Mouse (Mus musculus): ENCODE results near the gene Robo1. TPM values are rescaled to one million over a fixed set of nuclear protein-coding genes. Genes with fewer than 3 reads are reported as not detected.

The Robo1 gene
- polyA plus RNA-seq, 1 experiment, result 11.6 TPM

DNA sequence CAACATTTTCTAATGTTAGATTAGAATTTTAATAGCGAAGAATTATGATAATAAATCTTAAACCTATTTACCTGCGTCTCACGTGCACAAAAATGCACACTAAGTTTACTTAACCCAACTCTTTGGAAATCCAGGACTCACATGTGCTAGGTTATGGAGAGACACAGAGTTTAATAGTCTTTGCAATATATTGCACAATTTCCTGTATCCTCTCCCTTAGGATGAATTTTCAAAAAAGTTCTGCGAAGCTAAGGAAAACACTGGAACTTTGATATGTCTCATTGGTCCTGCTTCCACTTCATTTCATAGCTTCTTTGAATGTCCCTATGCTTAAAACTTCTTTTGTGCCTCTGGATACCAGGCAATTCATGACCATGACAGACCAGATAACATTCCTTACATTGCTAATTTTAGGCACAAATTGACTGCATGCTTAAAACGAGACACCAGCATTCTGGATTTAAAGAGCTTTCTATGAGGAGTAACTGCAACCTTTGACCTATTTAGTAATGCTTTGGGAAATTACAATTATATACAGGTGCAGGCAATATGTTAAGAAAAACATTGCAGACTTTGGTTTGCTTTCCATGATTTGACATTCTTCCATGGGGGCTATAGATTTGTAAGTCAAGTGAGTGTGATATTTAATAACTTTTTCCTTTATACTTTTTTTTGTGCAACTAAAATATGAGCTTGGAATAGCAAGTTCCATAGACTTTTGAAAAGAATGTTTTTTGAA is 111.4 kb downstream of the Robo1 start:
- Histone ChIP-seq H3K9me3 (replicated peaks; ENCODE audit: control insufficient read depth, insufficient read depth, low read length, poor library complexity, severe bottlenecking) (no peaks in the 10 kb centered on the region), H3K27ac (ENCODE audit: insufficient read depth, low read length) (no peak overlapping the region), H3K4me1 (ENCODE audit: control insufficient read depth, insufficient read depth, low read length) (no peaks in the 10 kb centered on the region), H3K9ac (ENCODE audit: low read depth, poor library complexity, severe bottlenecking) (no peak overlapping the region), H3K4me3 (ENCODE audit: low read depth, low read length) (no peak overlapping the region), H3K36me3 (ENCODE audit: control insufficient read depth, insufficient read depth, low read length, poor library complexity, severe bottlenecking) (no peaks in the 10 kb centered on the region), H3K27me3 (ENCODE audit: control insufficient read depth, insufficient read depth, low read length, poor library complexity, severe bottlenecking) (no peaks in the 10 kb centered on the region)
- no peak for TF ChIP-seq CTCF (IDR thresholded peaks at IDR 0.05; ENCODE audit: low read depth, low read length)
- TF ChIP-seq EP300 (IDR thresholded peaks at IDR 0.05; ENCODE audit: insufficient read depth, low read depth, low read length), result no peak
- no peak for TF ChIP-seq POLR2A (IDR thresholded peaks at IDR 0.05; ENCODE audit: insufficient read depth, low read length)

DNA sequence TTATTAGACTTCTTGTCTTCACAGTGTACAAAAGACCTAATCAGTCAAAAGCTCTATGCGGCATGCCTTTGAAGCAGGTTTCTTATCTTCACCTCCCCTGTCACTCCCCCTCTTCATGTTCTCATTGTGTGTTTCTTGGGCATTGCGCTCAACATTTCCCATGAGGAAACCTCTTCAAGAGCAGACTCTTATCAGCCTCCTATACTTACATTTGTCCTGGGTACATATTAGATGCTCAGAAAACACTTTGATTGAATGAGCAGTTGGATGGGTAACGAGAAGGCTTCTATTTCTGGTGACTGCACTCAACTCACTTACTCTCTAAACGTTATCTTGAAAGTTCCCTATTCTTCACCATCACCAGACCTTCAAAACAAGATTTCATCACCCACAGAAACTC is 114.3 kb downstream of the Robo1 start:
- H3K4me3 ChIP-seq (ENCODE audit: low read depth, low read length), result no peak overlapping the region
- no peaks in the 10 kb centered on the region for H3K9me3 ChIP-seq (replicated peaks; ENCODE audit: control insufficient read depth, insufficient read depth, low read length, poor library complexity, severe bottlenecking)
- no peak overlapping the region for H3K9ac ChIP-seq (ENCODE audit: low read depth, poor library complexity, severe bottlenecking)
- no peaks in the 10 kb centered on the region for H3K27me3 ChIP-seq (ENCODE audit: control insufficient read depth, insufficient read depth, low read length, poor library complexity, severe bottlenecking)
- no peak for TF ChIP-seq POLR2A (IDR thresholded peaks at IDR 0.05; ENCODE audit: insufficient read depth, low read length)
- no peak for TF ChIP-seq CTCF (IDR thresholded peaks at IDR 0.05; ENCODE audit: low read depth, low read length)
- no peak for TF ChIP-seq EP300 (IDR thresholded peaks at IDR 0.05; ENCODE audit: insufficient read depth, low read depth, low read length)
- H3K36me3 ChIP-seq (ENCODE audit: control insufficient read depth, insufficient read depth, low read length, poor library complexity, severe bottlenecking), result no peaks in the 10 kb centered on the region
- H3K4me1 ChIP-seq (ENCODE audit: control insufficient read depth, insufficient read depth, low read length), result no peaks in the 10 kb centered on the region
- no peak overlapping the region for H3K27ac ChIP-seq (ENCODE audit: insufficient read depth, low read length)

DNA sequence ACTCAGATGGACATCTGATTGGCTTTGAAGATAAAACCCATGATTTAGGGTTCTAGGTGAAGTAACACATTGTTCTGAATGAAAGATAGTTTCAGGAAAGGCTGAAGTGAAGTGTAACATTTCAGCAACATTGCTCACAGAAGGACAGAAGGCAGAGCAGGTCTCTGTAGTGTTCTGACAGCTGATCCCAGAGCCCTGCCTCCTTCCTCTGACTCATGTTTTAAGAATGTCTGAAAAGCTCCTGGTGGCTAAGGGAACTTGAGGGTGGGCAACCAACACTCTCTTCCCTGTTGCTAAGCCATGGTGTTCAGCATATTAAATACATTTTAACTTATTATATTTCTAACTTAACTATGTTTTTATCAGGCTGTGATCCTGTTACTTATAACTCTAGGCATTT is 126.3 kb downstream of the Robo1 start:
- H3K27ac ChIP-seq (ENCODE audit: insufficient read depth, low read length), result no peak overlapping the region
- H3K4me1 ChIP-seq (ENCODE audit: control insufficient read depth, insufficient read depth, low read length), result no peaks in the 10 kb centered on the region
- no peaks in the 10 kb centered on the region for H3K9me3 ChIP-seq (replicated peaks; ENCODE audit: control insufficient read depth, insufficient read depth, low read length, poor library complexity, severe bottlenecking)
- H3K9ac ChIP-seq (ENCODE audit: low read depth, poor library complexity, severe bottlenecking), result no peak overlapping the region
- H3K27me3 ChIP-seq (ENCODE audit: control insufficient read depth, insufficient read depth, low read length, poor library complexity, severe bottlenecking), result no peaks in the 10 kb centered on the region
- TF ChIP-seq EP300 (IDR thresholded peaks at IDR 0.05; ENCODE audit: insufficient read depth, low read depth, low read length) (no peak), CTCF (IDR thresholded peaks at IDR 0.05; ENCODE audit: low read depth, low read length) (no peak), POLR2A (IDR thresholded peaks at IDR 0.05; ENCODE audit: insufficient read depth, low read length) (no peak)
- no peak overlapping the region for H3K4me3 ChIP-seq (ENCODE audit: low read depth, low read length)
- no peaks in the 10 kb centered on the region for H3K36me3 ChIP-seq (ENCODE audit: control insufficient read depth, insufficient read depth, low read length, poor library complexity, severe bottlenecking)

DNA sequence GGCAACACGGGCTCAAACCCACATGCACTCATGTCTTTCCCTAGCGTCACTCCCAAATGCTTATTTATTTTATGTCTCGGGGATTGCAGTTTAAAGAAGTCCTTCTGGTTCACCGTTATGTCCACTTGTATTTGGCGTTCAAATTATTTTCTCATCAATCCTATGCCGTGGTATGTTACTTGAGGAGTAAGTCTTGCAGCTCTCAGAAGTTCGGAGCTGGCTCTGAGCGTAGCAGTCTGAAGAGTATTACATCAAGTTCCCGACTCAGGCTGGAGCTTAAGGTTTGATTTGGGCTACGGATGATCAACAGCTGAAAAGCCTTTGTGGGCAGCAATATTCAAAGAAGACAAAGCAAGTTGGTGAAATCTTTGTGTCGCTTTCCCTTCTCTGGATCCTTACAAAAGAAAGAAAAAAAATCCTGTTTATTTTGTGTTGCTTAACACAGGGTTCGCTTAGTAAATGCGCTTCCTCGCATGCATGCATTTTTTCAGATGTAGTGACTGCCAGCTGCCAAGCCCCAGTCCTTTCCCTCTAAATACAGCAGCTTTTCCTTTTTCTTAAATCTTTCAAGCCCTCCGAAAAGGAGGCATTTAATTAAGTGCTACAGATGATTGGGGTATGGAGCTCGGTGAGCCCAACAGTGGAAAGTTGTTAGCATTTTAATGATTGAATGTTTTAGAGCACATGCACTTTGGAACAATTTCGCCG is 136.5 kb downstream of the Robo1 start:
- Histone ChIP-seq H3K9me3 (replicated peaks; ENCODE audit: control insufficient read depth, insufficient read depth, low read length, poor library complexity, severe bottlenecking) (no peaks in the 10 kb centered on the region), H3K9ac (ENCODE audit: low read depth, poor library complexity, severe bottlenecking) (no peak overlapping the region), H3K4me1 (ENCODE audit: control insufficient read depth, insufficient read depth, low read length) (no peaks in the 10 kb centered on the region), H3K27me3 (ENCODE audit: control insufficient read depth, insufficient read depth, low read length, poor library complexity, severe bottlenecking) (no peaks in the 10 kb centered on the region), H3K4me3 (ENCODE audit: low read depth, low read length) (no peak overlapping the region), H3K27ac (ENCODE audit: insufficient read depth, low read length) (no peak overlapping the region), H3K36me3 (ENCODE audit: control insufficient read depth, insufficient read depth, low read length, poor library complexity, severe bottlenecking) (no peaks in the 10 kb centered on the region)
- no peak for TF ChIP-seq POLR2A (IDR thresholded peaks at IDR 0.05; ENCODE audit: insufficient read depth, low read length)
- no peak for TF ChIP-seq EP300 (IDR thresholded peaks at IDR 0.05; ENCODE audit: insufficient read depth, low read depth, low read length)
- no peak for TF ChIP-seq CTCF (IDR thresholded peaks at IDR 0.05; ENCODE audit: low read depth, low read length)

DNA sequence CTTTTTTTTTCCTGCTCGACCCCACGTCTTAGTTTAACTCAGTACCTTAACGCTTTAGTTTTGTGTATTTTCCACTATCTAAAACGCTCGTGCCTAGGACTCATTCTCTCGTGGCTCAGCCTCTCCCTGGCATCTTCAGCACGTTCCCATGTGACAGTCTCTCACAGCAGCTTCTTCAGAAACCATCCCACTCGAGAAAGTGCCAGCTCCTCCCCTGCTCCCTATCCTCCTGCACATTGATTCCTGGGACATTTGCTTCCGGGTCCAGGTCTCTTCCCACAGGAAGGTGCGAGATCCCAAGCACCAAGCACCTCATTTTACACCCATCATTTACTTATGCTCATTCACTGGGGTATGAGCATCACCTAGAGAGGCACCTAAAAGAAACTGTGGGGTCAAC is 150.0 kb downstream of the Robo1 start:
- no peak overlapping the region for H3K4me3 ChIP-seq (ENCODE audit: low read depth, low read length)
- H3K4me1 ChIP-seq (ENCODE audit: control insufficient read depth, insufficient read depth, low read length), result no peaks in the 10 kb centered on the region
- H3K9me3 ChIP-seq (replicated peaks; ENCODE audit: control insufficient read depth, insufficient read depth, low read length, poor library complexity, severe bottlenecking), result no peaks in the 10 kb centered on the region
- H3K27ac ChIP-seq (ENCODE audit: insufficient read depth, low read length), result no peak overlapping the region
- H3K27me3 ChIP-seq (ENCODE audit: control insufficient read depth, insufficient read depth, low read length, poor library complexity, severe bottlenecking), result no peaks in the 10 kb centered on the region
- no peak overlapping the region for H3K9ac ChIP-seq (ENCODE audit: low read depth, poor library complexity, severe bottlenecking)
- no peak for TF ChIP-seq POLR2A (IDR thresholded peaks at IDR 0.05; ENCODE audit: insufficient read depth, low read length)
- no peak for TF ChIP-seq EP300 (IDR thresholded peaks at IDR 0.05; ENCODE audit: insufficient read depth, low read depth, low read length)
- no peak for TF ChIP-seq CTCF (IDR thresholded peaks at IDR 0.05; ENCODE audit: low read depth, low read length)
- no peaks in the 10 kb centered on the region for H3K36me3 ChIP-seq (ENCODE audit: control insufficient read depth, insufficient read depth, low read length, poor library complexity, severe bottlenecking)

DNA sequence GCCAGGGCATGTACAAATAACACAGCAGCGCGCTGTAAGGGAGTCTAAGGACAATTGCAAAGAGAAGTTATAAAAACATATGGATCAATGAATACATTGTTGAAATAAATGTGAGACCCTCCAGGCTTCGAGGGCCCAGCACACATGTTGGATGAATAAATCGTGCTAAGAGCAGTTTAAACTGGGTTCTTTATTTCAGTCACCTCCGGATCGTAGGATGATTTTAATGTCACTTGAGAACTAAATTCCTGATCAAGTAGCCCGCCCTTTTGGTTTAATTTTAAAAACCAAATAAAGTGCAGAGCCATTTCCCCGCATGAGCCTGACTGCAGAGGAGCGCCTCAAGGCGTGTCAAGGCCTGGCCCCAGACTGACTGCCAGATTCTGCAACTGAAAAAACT is 150.5 kb downstream of the Robo1 start:
- Histone ChIP-seq H3K36me3 (ENCODE audit: control insufficient read depth, insufficient read depth, low read length, poor library complexity, severe bottlenecking) (no peaks in the 10 kb centered on the region), H3K9ac (ENCODE audit: low read depth, poor library complexity, severe bottlenecking) (no peak overlapping the region), H3K27ac (ENCODE audit: insufficient read depth, low read length) (no peak overlapping the region), H3K4me1 (ENCODE audit: control insufficient read depth, insufficient read depth, low read length) (no peaks in the 10 kb centered on the region), H3K9me3 (replicated peaks; ENCODE audit: control insufficient read depth, insufficient read depth, low read length, poor library complexity, severe bottlenecking) (no peaks in the 10 kb centered on the region), H3K4me3 (ENCODE audit: low read depth, low read length) (no peak overlapping the region), H3K27me3 (ENCODE audit: control insufficient read depth, insufficient read depth, low read length, poor library complexity, severe bottlenecking) (no peaks in the 10 kb centered on the region)
- TF ChIP-seq EP300 (IDR thresholded peaks at IDR 0.05; ENCODE audit: insufficient read depth, low read depth, low read length) (no peak), CTCF (IDR thresholded peaks at IDR 0.05; ENCODE audit: low read depth, low read length) (no peak), POLR2A (IDR thresholded peaks at IDR 0.05; ENCODE audit: insufficient read depth, low read length) (no peak)
